Mouse (Mus musculus) layer of hippocampus, postnatal 14 days (tissue): ENCODE data around the gene Ankrd55. TPM values are rescaled to one million over a fixed set of nuclear protein-coding genes. Genes with fewer than 3 reads are reported as not detected.
A peak's percentile ranks its signal among the peaks of the same experiment; 100 is the strongest.

ENCODE experiments used
- DNase-seq, 2 experiments: peaks; one replicate each; pipeline ENCODE4 v3.0.0; 2021 to 2022; ENCODE audit warnings: low spot score in 2 of 2, mixed read lengths in 1 of 2
- total RNA-seq, 2 experiments: library from RNA; stranded (reverse); gene quantifications; 2 replicates each; pipeline ENCODE4 v1.2.3; 2021

The Ankrd55 gene
- total RNA-seq, 2 experiments from 2014 or later = 5.7 to 7.0 TPM

DNA sequence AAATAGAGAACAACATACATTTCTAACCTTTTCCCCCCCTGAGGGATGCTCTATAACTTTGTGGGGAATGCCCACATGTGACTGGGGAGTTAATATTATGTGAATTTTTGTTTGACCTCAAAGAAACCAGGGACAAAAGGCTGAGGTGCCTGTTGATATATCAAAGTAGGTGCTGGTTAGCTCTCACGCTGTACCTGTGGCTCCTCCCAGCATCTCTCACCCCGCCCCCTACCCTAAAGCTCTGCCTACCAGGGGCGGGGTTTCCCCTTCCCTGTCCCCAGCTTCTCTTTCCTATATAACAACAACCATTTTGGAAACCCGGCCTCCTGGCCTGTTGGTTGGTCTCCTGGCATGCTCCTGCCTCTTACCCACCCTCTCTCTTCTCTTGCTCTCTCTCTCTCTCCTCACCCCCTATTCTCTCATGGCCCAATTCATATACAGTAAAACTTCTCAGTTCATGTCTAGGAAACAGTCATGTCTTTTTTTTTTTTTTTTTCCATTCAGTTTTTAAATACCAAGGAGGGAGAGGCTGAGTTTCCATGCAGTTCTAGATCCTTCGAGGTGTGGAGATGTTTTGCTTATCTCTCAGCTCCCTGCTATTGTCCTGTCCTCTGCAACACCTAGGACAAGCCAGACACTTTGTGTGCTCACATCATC is 54.8 kb downstream of the Ankrd55 start:
- no peak for DNase-seq

DNA sequence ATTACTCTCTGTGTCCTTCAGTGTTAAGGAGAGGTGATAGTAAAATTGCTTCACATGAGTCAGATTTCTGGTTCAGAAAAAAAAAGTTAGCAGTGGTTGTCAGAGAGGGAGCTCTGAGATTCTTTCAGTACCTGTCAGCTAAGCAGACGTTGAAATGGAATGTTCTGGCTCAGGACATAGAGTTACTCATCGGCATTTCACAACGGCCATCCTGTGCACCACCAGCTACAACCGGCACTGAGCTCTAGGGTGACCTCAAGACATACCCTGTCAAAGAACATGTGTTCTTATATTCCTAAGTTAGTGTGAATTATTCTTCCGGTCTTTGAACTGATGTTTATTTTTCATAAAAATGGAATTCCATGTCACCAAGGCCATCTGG is 55.4 kb downstream of the Ankrd55 start:
- DNase-seq = no peak

DNA sequence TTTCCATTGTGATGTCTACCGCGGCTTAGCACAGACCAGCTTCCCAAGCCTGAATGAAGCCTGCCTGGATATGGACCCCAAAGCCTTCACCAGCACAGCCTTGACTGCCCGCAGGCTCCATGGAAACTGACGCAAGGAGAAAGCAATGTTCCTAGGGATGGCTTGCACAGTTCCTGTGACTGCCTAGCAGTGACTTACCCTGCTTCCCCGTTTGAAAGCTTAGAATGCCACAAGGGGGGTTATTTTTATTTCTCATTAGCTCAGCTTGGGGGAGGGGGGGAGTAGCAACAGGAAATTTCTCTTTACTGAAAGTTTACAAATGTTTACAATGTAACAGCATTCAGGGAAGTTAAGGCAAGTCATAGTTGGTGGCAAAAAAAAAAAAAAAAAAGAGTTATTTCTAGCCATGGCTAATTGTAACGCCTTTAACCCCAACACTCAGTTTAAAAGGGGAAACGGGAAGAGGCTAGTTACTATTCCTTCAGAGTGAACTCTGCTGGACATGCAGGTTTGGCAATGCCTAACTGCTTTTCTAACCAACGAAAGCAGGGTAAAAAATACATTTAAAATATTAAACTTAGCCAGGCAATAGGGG is 56.1 kb downstream of the Ankrd55 start:
- no peak for DNase-seq

DNA sequence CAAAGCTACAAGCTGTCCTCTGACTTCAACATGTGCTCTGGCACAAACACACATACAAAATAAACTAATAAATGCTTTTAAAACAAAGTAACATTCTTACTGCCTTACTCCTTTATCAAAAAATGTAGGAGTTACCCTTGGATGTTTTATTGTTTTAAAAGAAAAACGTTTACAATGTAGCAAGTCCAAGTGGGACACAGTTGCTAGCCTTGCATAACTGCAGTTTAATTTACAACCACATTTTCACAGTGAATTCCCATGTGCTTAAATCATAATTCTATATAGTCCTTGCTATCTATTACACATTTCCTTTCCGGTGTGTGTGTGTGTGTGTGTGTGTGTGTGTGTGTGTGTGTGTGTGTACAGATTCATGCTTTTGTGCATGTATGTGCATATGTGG is 57.3 kb downstream of the Ankrd55 start:
- DNase-seq = no peak

DNA sequence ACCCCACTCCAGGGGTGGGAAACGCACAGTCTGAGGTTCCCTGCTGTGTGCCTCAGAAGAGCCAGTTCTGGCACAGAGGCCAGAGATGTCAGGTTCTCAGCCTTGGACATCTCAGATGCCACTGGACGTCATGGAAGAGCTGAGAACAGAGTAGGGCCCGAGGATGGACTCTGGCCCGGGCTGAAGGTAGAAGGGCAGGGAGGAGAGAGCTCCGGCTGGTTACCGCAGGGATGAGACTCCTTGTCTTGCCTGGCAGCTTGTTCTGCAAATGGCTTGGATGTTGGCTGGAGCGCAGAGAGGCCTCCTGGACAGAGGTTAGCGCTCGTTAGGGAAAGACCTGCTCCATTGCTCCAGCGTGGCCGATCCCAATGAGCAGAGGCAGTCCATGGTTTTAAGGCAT is 57.8 kb downstream of the Ankrd55 start:
- no peak for DNase-seq

DNA sequence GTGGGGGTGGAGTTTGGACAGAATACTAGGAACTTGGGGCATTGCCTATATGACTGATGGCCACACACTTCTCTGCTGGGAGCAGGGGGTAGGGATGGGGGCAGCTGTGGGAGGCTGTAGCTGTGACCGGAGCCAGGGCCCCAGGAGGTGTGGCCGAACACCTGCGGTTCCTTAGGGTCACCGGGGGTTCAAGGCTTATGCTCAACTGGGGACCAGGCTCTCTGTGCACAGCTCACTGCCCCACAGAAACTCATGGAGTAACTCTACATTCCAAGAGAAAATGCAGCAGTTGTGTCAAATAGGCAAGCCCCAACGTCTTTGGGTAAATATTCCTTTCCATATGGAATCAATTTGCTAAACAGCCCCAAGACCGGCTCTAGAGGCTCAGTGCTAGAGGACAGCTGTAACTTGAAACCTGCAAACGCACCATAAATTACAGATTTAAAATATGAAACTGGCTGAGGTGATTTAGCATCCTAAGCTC is 58.5 kb downstream of the Ankrd55 start:
- DNase-seq = no peak

DNA sequence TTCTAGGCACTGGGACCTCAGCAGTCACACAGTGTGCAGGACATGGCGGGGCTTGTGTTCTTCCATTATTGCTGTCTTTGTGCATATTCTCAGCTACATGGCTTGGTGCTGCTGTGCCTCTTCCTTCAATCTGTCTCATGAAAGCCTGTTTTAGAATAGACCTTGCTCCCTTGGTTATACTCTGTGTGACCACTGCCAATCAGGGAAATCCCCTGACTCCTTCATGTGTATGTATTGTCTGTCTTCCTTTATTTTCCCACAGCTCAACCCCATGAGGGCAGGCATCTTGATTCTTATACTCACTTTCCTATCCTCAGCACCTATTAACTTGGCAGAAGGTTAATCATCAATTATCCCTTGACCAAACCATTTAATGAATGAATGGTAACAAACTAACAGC is 60.0 kb downstream of the Ankrd55 start:
- DNase-seq = no peak

DNA sequence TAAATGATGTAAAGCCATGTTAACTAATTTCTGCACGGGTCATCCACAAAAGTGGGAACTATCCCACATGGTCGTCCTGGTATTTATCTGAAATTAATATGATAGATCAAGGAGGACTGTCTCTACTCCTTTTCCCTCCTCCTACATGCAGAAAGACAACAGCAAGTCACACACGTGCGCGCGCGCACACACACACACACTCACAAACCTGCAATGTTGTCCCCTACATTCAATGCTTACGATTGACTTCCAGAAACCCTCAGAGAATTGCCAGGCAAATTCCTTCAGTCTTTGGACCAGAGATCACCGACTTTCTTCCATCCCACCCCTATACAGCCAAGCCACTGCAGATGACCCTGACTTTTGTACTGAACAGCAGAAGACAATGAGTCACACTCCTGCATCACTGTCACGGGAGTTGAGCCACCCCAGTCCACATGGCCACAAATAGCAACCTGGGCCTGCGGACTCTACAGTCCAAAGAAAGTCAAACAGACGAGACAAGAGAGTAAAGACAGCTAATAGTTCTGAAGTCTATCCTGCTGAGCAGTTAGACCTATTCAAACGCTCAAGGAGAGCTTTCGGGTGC is 60.7 kb downstream of the Ankrd55 start:
- no peak for DNase-seq

DNA sequence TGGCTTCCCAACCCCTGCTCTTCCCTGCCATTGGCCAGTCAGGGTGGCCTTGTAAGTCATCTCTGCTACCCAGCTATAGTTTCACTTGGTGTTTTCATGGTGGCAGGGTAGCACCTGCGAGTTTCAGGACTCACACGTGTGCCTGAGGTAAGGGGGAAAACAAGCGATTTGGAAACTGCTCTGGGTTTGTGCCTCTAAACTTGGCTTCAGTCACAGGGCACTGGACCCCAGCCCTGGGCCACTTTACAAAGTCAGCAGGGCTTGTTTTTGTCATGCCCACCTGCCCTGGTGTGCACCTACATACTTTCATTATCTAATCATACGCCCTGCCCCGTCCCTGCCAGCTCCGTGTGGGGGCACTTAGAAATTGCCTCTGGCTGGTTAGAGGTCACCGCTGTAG is 61.2 kb downstream of the Ankrd55 start:
- no peak for DNase-seq

DNA sequence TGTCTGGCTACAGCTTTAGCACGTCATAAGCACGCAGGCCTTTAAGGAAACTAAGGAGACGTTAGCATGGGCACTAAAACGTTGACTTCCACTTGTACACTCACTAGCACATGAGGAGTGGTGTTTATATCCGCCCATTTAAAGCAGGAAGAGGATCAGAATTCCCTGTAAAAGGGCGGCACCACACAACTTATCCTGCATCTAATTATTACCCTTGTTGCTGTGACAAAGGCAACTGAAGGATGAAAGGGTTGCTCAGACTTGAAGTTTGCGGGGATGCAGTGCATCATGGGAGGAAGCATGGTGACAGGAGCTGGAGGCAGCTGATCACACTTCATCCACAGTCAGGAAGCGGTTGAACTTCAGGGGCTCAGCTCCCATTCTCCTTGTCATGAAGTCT is 63.7 kb downstream of the Ankrd55 start:
- no peak for DNase-seq

DNA sequence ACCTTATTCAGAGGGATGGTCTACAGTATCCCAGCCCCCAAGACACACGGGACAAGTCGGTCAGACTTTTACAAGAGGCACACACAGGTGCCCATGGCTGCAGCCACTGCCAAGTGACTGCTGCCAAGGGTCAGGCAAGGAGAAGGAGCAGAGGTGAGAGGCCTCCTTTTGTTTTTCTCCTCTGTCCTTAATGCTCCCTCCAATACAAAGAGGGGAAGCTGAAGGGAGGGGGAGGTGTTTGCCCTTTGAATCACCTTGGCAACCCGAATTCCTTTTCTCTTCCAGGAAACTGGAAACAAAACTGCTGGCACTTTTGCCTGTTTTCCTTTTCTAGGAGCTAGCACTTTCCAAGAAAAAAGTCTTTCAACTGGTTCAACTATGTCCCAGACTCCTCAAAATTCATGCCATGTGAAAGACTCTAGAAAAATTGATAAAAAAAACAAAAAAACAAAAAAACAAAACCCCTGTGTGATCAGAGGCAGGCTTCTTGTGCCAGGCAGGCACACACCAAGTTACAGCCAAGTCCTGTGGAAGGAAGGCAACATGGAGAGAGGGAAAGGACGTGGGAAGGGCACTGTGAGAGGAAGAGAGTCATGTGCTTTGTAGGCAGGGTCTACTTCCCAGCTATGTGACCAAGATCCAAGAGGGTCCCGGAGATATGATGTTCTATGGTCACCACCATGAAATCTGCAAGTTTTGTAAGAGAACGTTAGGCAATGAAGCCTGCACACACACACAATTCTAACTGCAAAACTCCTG is 66.0 kb downstream of the Ankrd55 start:
- peak in 1 of 2 experiments; percentile 24 for DNase-seq

DNA sequence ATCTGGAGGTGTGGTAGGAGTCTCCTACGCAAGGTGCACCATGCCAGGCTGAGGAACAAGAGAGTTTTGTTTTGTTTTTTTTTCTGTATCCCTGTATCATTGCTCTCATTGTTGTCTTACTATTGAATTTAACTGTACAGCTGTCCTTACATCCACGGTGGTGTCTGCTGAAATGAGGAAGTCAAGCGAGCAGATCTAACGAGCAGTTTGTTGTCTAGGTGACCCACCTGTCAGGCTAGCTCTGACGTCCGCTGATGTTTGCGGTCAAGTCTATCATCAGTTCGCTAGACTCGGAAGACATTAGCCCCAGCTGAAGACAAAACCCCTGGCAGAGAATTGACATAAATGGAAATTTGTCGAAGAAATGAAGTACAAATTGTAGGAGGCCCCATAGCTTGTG is 66.7 kb downstream of the Ankrd55 start:
- DNase-seq = no peak

DNA sequence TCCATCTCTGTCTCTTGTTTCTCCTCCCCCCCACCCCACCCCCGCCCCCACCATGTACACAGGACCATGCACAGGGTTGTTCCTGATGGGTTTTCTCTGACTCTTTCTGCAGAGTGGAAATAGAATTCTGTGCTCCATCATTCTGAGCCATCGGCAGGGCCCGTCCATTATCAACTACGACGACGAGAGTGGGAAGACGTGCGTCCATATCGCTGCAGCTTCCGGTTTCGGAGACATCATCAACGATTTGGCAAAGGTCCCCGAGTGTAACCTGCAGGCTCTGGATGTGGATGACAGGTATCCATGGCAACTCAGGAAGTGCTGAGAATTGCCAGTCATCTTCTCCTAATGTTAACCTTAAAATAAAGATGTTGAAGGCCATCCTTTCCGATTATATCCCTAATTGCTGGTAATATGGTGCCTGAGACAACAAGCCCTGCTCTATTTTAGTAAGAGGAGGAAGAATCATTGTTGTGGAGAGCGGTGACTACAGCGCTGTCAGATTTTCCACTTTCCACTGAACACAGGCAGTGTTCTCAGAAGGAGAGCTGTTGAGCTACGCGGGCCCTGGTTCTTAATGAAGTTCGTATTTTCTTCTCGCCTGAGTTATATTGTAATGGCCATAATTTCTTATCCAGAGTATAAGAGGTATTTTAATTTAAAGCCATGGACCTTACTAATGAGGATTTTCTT is 67.7 kb downstream of the Ankrd55 start:
- no peak for DNase-seq

DNA sequence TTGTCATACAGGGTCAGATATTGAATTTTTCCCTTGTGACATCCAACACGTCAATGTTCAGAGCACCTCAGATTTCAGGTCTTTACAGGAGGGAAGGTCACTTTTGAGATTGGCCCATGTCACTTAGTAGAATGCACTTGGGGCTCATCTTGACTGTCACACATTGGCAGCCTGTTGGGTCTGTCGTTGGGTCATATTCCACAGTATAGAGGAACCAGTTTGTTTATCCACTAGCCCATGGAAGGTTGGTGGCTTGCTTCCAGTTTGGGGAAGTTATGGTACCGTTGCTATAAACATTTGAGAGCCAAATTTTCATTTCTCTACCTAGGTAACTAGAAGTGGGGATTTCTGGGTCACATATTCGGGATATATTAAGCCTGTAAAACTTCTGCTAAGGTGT is 73.3 kb downstream of the Ankrd55 start:
- DNase-seq = no peak

DNA sequence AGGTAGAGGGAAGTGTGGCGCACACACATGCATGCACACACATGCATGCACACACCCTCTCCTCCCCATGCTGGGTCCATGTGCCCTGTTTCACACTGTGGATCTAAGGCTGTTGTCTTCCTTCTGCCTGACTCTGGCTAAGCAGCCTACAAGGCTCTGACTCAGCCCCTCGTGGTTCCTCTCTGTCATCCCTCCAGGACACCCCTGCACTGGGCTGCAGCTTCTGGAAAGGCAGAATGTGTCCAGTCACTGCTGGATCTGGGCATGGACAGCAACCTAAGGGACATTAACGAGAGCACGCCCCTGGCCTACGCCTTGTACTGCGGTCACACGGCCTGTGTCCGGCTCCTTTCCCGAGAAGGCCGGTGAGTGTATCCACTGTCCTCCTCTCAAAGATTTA is 75.0 kb downstream of the Ankrd55 start:
- DNase-seq = no peak

DNA sequence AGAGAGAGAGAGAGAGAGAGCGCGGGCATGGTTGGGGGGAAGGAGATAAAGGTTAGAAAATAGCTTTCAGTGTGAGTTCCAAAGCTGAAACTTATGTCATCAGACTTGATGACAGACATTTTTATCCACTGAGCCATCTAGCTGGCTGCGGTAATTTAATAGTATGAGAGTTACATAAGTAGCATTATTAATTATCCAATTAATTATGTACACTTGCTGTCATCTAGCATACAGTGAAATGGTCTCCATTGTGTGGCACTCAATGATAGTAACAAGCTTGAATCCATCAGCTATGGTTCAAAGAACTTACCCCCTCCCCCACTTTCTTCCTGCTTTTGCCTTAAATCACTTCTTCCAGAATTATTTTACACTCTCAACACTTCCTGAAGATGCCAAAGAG is 75.5 kb downstream of the Ankrd55 start:
- no peak for DNase-seq

DNA sequence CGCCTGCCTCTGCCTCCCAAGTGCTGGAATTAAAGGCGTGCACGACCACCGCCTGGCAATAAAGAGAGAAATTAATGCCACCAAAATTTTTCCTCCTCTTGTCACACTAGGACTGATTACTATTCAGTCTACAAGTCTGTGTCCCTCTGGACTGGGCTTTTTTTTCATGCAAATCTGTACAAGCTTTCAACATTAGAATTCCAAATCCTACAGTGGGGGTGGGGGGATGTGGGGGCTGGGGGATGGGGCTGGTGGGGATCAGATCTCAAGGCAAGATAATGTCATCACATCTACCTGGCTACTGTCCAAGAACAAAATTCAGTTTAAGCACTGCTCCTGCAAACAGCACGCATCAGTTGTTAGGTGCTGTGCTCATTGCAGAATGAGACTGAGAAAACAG is 76.4 kb downstream of the Ankrd55 start:
- DNase-seq = no peak

DNA sequence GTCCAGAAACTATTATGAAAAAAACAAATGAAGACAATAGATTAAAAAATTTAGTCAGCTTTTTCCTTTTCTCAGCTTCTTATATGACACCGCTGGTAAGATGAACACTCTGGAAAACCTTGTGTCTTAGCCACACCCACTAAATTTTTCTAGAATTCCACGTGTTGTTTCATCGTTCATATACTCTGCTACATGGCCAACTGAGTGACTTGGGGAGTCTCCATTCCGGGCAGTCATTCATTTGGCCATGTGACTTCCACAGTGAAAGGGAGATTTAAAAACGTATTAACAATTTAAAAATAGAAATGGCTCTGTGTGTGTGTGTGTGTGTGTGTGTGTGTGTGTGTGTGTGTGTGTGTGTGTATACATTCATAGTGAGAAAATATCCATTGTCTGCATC is 77.1 kb downstream of the Ankrd55 start:
- DNase-seq = no peak

DNA sequence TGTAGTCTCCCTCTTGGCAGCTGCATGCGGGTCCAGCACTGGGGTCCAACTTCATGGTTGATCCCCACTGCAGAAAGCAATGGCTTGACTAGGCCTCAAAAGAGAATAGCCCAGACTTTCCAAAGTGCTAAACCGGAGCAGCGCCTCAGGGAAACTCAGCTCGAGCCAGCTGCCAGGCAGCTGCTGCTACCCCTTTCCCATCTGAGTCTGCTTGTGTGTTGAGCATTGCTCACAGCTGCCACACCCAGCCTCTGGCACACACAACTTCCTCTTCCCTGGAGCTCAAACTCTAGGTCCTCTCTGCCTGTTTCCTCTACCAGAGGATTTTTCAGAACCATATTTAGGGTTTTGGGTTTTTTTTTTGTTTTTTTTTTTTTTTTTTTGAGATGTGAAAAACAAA is 77.5 kb downstream of the Ankrd55 start:
- no peak for DNase-seq

DNA sequence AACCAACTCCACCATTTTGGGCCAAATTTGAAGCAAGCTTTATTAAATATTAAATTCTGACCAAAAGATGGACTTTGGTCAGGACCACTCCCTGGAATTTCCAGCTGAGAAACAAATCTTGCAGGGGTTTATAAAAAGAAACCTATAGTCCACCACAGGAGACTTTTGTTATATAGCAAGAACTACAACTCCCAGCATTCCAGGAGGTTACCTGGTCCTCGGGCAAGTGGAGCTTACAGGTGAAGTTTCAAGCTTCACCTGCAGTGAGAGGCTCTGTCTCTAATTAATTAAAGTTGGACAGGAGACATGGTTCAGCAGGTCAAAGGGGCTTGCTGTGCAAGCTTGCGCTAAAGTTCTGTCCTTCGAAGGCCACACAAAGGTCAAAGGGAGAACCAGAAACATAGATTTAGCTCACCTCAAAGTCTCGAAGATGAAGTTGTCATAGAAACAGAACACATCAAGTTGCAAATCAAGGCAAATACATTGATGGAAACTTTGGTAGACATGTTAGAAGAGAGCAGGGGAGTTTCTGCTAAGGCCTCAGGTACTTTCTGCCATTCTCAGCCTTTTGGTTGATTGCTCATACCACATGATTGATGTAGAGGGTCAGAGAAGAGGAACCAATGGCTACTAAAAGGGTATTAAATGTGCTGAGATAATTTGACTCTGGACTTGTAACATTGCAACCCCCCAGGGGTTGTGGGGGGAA is 78.2 kb downstream of the Ankrd55 start:
- no peak for DNase-seq

DNA sequence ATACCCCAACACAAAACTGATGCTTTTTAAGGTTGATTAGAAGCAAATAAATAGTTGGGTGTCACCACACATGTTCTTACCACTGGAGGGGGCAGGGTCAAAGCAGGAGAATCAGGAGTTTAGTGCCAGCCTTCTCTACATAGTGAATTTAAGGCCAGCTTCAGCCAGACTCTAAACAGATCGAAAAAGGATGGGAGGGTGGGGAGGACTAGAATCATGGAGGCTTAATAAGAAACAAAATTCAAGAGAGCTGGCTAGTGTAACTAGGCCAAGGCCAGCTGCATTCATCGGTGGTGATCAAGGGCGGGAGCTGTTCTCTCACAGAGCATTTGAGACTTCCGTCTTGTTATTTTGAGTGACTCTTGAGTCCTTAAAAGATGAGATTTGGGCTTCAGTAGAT is 83.5 kb downstream of the Ankrd55 start:
- no peak for DNase-seq
